Mouse (Mus musculus): ENCODE data around the gene Fam72a. TPM values are rescaled to one million over a fixed set of nuclear protein-coding genes. Genes with fewer than 3 reads are reported as not detected.
"Not testable (repeated sequence)": the region's sequence is repeated elsewhere in the genome, so short reads cannot be mapped to it uniquely, and the experiment has no call there.

Gene Fam72a
- polyA plus RNA-seq, 1 experiment = 3.1 TPM

DNA sequence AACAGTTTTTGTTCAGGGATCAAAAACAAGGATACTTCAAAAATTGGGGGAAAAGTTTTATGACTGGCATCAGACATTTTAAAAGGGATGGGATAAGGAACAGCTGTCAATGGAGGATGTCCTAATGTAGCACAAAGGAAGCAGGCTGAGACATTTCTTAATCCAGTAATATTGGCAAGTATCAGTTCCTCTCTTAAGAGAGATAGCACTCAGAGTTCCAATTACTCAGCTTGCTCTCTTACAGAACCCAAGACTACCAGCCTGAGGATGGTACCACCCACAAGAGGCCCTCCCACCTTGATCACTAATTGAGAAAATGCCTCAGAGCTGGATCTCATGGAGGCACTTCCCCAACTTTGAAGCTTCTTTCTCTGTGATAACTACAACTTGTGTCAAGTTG, 32.8 kb downstream of the Fam72a start:
- TF ChIP-seq MAX (IDR thresholded peaks at IDR 0.05) (no peak), CTCF (IDR thresholded peaks at IDR 0.05; ENCODE audit: control insufficient read depth, insufficient read depth, insufficient read length) (no peak), MYOG (IDR thresholded peaks at IDR 0.05; ENCODE audit: control insufficient read depth, extremely low read depth, insufficient read length) (no peak), CEBPB (IDR thresholded peaks at IDR 0.05; ENCODE audit: low read depth) (no peak), USF1 (IDR thresholded peaks at IDR 0.05; ENCODE audit: low read depth) (no peak), MYOD1 (IDR thresholded peaks at IDR 0.05; ENCODE audit: control insufficient read depth, insufficient read length, low read depth) (no peak), FOSL1 (IDR thresholded peaks at IDR 0.05; ENCODE audit: insufficient read depth, low read length, poor library complexity, severe bottlenecking) (no peak)
- no peaks in the 10 kb centered on the region for H3K79me2 ChIP-seq (ENCODE audit: control insufficient read depth, insufficient read depth)
- no peaks in the 10 kb centered on the region for H3K36me3 ChIP-seq (ENCODE audit: control insufficient read depth, insufficient read depth)
- no peak overlapping the region for H3ac ChIP-seq (ENCODE audit: control insufficient read depth, insufficient read length, low read depth)
- H3K4me3 ChIP-seq (ENCODE audit: insufficient read depth, poor library complexity, severe bottlenecking) = no peak overlapping the region
- no peaks in the 10 kb centered on the region for H3K27me3 ChIP-seq (ENCODE audit: control insufficient read depth, insufficient read depth, insufficient read length)
- no peaks in the 10 kb centered on the region for H3K79me3 ChIP-seq (ENCODE audit: low read depth)

DNA sequence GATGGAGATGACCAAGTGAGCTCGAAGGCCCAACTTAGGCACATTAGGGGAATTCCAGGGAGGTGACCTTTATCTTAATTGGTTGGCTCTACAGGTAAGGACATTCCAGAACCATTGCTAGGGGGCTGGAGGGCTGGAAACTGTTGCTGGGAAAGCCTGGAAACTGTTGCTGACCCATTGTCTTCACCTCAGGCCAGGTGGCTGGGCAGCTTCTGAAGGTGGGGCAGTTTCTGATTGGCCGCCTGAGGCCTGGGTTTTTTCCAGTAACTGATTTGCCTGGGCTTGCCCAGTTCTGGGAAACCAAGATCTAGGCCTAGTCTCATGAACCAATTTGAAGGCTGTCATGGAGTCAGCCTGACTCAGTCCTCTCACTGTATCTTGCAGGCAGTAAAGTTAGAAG, 34.4 kb downstream of the Fam72a start:
- no peaks in the 10 kb centered on the region for H3K36me3 ChIP-seq (ENCODE audit: control insufficient read depth, insufficient read depth)
- TF ChIP-seq MYOD1 (IDR thresholded peaks at IDR 0.05; ENCODE audit: control insufficient read depth, insufficient read length, low read depth) = no peak
- no peak for TF ChIP-seq CEBPB (IDR thresholded peaks at IDR 0.05; ENCODE audit: low read depth)
- TF ChIP-seq MYOG (IDR thresholded peaks at IDR 0.05; ENCODE audit: control insufficient read depth, extremely low read depth, insufficient read length) = no peak
- TF ChIP-seq CTCF (IDR thresholded peaks at IDR 0.05; ENCODE audit: control insufficient read depth, insufficient read depth, insufficient read length) = no peak
- TF ChIP-seq MAX (IDR thresholded peaks at IDR 0.05) = no peak
- no peak for TF ChIP-seq USF1 (IDR thresholded peaks at IDR 0.05; ENCODE audit: low read depth)
- no peak for TF ChIP-seq FOSL1 (IDR thresholded peaks at IDR 0.05; ENCODE audit: insufficient read depth, low read length, poor library complexity, severe bottlenecking)
- no peaks in the 10 kb centered on the region for H3K27me3 ChIP-seq (ENCODE audit: control insufficient read depth, insufficient read depth, insufficient read length)
- no peaks in the 10 kb centered on the region for H3K79me3 ChIP-seq (ENCODE audit: low read depth)
- no peak overlapping the region for H3K4me3 ChIP-seq (ENCODE audit: insufficient read depth, poor library complexity, severe bottlenecking)
- H3ac ChIP-seq (ENCODE audit: control insufficient read depth, insufficient read length, low read depth) = no peak overlapping the region
- H3K79me2 ChIP-seq (ENCODE audit: control insufficient read depth, insufficient read depth) = no peaks in the 10 kb centered on the region

DNA sequence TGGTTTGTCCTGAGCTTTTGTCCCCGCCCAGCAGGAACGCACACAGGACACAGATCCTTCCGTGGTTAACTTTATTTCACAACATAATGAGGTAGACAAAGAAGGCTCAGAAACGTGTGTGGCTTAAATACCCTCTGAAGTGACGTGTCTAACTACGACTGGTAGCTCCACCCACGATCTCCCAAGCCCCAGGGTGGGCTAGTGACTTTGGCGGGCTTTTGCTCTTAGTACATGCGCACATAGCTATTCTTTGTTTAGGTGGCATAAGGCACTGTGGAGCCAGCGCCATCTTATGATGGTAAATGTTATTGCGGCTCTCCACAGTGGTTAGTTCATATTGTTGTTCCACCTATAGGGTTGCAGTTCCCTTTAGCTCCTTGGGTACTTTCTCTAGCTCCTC, 38.4 kb downstream of the Fam72a start:
- not testable (repeated sequence) for H3K79me3 ChIP-seq (ENCODE audit: low read depth); H3K27me3 ChIP-seq (ENCODE audit: control insufficient read depth, insufficient read depth, insufficient read length); H3K36me3 ChIP-seq (ENCODE audit: control insufficient read depth, insufficient read depth); H3ac ChIP-seq (ENCODE audit: control insufficient read depth, insufficient read length, low read depth); H3K4me3 ChIP-seq (ENCODE audit: insufficient read depth, poor library complexity, severe bottlenecking); H3K79me2 ChIP-seq (ENCODE audit: control insufficient read depth, insufficient read depth)

DNA sequence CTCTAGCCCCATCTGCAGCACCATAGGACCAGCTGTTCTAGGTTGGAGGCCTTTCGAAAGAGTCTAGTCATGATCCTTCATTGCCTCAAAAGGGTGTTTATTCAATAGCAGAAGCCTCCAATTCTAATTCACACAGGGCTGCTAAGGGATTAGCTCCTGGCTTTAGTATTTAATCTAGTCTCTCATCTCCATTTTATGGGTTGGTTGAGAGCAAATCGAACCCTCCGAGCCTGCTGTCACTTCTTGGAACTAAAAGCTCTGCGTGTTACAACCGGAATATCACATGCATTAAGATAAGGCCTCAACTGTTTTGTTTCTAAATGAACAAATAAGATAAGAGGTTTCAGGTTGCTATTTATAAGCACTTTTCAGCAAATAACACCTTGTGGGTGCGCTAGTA, 42.0 kb downstream of the Fam72a start:
- Histone ChIP-seq H3K79me3 (ENCODE audit: low read depth) (no peaks in the 10 kb centered on the region), H3K4me3 (ENCODE audit: insufficient read depth, poor library complexity, severe bottlenecking) (no peak overlapping the region), H3ac (ENCODE audit: control insufficient read depth, insufficient read length, low read depth) (no peak overlapping the region), H3K79me2 (ENCODE audit: control insufficient read depth, insufficient read depth) (no peaks in the 10 kb centered on the region), H3K36me3 (ENCODE audit: control insufficient read depth, insufficient read depth) (no peaks in the 10 kb centered on the region), H3K27me3 (ENCODE audit: control insufficient read depth, insufficient read depth, insufficient read length) (no peaks in the 10 kb centered on the region)
- TF ChIP-seq CTCF (IDR thresholded peaks at IDR 0.05; ENCODE audit: control insufficient read depth, insufficient read depth, insufficient read length) = no peak
- no peak for TF ChIP-seq USF1 (IDR thresholded peaks at IDR 0.05; ENCODE audit: low read depth)
- TF ChIP-seq MYOD1 (IDR thresholded peaks at IDR 0.05; ENCODE audit: control insufficient read depth, insufficient read length, low read depth) = no peak
- TF ChIP-seq MYOG (IDR thresholded peaks at IDR 0.05; ENCODE audit: control insufficient read depth, extremely low read depth, insufficient read length) = no peak

DNA sequence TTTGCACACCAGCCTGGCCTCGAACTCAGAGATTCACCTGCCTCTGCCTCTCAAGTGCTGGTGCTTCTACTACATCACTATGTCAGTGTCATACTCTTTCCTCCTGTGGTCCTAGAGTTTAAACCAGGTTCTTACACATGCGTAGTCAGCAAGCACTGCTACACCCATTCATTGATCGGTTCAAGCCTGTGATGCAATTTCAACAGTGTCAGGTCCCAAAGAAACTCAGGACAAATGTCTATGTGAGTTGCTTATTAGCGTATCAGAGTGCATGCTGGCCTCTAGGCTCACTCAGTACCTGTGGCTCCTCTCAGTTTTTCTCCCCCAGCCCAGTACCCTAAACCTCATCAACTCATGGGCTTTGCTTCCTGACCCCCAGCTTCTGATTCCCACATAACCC, 42.7 kb downstream of the Fam72a start:
- no peaks in the 10 kb centered on the region for H3K79me2 ChIP-seq (ENCODE audit: control insufficient read depth, insufficient read depth)
- H3K4me3 ChIP-seq (ENCODE audit: insufficient read depth, poor library complexity, severe bottlenecking) = no peak overlapping the region
- H3ac ChIP-seq (ENCODE audit: control insufficient read depth, insufficient read length, low read depth) = no peak overlapping the region
- TF ChIP-seq MYOD1 (IDR thresholded peaks at IDR 0.05; ENCODE audit: control insufficient read depth, insufficient read length, low read depth) (no peak), USF1 (IDR thresholded peaks at IDR 0.05; ENCODE audit: low read depth) (no peak), CEBPB (IDR thresholded peaks at IDR 0.05; ENCODE audit: low read depth) (no peak), CTCF (IDR thresholded peaks at IDR 0.05; ENCODE audit: control insufficient read depth, insufficient read depth, insufficient read length) (no peak), MYOG (IDR thresholded peaks at IDR 0.05; ENCODE audit: control insufficient read depth, extremely low read depth, insufficient read length) (no peak), MAX (IDR thresholded peaks at IDR 0.05) (no peak), FOSL1 (IDR thresholded peaks at IDR 0.05; ENCODE audit: insufficient read depth, low read length, poor library complexity, severe bottlenecking) (no peak)
- H3K79me3 ChIP-seq (ENCODE audit: low read depth) = no peaks in the 10 kb centered on the region
- no peaks in the 10 kb centered on the region for H3K27me3 ChIP-seq (ENCODE audit: control insufficient read depth, insufficient read depth, insufficient read length)
- no peaks in the 10 kb centered on the region for H3K36me3 ChIP-seq (ENCODE audit: control insufficient read depth, insufficient read depth)

DNA sequence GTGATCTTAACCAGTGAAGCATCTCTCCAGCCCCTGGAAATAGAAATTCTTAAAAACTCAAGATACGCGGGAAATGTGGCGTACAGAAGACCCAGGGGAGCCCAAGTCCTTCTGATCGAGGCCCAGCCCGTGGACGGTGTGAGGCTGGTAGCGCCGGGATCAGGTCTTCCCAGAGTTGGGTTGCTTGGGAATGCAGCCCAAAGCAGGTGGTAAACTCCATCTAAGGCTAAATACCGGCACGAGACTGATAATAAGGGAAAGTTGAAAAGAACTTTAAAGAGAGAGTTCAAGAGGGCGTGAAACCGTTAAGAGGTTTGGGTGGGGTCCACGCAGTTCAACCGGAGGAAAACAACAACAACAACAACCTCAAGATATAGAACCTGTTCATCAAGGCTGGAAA, 46.0 kb downstream of the Fam72a start:
- no peaks in the 10 kb centered on the region for H3K79me3 ChIP-seq (ENCODE audit: low read depth)
- H3K4me3 ChIP-seq (ENCODE audit: insufficient read depth, poor library complexity, severe bottlenecking) = no peak overlapping the region
- H3ac ChIP-seq (ENCODE audit: control insufficient read depth, insufficient read length, low read depth) = no peak overlapping the region
- H3K79me2 ChIP-seq (ENCODE audit: control insufficient read depth, insufficient read depth) = no peaks in the 10 kb centered on the region
- no peaks in the 10 kb centered on the region for H3K36me3 ChIP-seq (ENCODE audit: control insufficient read depth, insufficient read depth)
- TF ChIP-seq CTCF (IDR thresholded peaks at IDR 0.05; ENCODE audit: control insufficient read depth, insufficient read depth, insufficient read length) (no peak), CEBPB (IDR thresholded peaks at IDR 0.05; ENCODE audit: low read depth) (no peak), MYOG (IDR thresholded peaks at IDR 0.05; ENCODE audit: control insufficient read depth, extremely low read depth, insufficient read length) (no peak), USF1 (IDR thresholded peaks at IDR 0.05; ENCODE audit: low read depth) (no peak), MYOD1 (IDR thresholded peaks at IDR 0.05; ENCODE audit: control insufficient read depth, insufficient read length, low read depth) (no peak), MAX (IDR thresholded peaks at IDR 0.05) (no peak), FOSL1 (IDR thresholded peaks at IDR 0.05; ENCODE audit: insufficient read depth, low read length, poor library complexity, severe bottlenecking) (no peak)
- no peaks in the 10 kb centered on the region for H3K27me3 ChIP-seq (ENCODE audit: control insufficient read depth, insufficient read depth, insufficient read length)

Measured in C2C12 (cell line).